Mouse (Mus musculus): Measurements from ENCODE around the gene Ctsd.
A peak's percentile ranks its signal among the peaks of the same experiment; 100 is the strongest.

Ctsd gene

GRCm38 (mm10) chr7:142374413-142375015 lies 13.3 kb downstream of the Ctsd start:
- DNase-seq (ENCODE audit: low spot score in 2 of 2): no peak

GRCm38 (mm10) chr7:142373641-142374412 lies 14.0 kb downstream of the Ctsd start, which contains the start of gene Ifitm10:
Ifitm10 (minus strand) TSS chr7:142373753.
- DNase-seq (ENCODE audit: low spot score in 2 of 2): no peak

- DNase-seq (ENCODE audit: low spot score in 2 of 2): no peak
Measured at GRCm38 (mm10) chr7:142373039-142373438, 14.8 kb downstream of the Ctsd start.

GRCm38 (mm10) chr7:142371768-142372661 lies 15.8 kb downstream of the Ctsd start:
- DNase-seq (ENCODE audit: low spot score in 2 of 2): no peak

GRCm38 (mm10) chr7:142371398-142371767 lies 16.5 kb downstream of the Ctsd start:
- DNase-seq (ENCODE audit: low spot score in 2 of 2): peak; percentile 39 to 53

- no peak for DNase-seq (ENCODE audit: low spot score in 2 of 2)
Measured at GRCm38 (mm10) chr7:142370937-142371336, 16.9 kb downstream of the Ctsd start.

GRCm38 (mm10) chr7:142369820-142370219 lies 18.0 kb downstream of the Ctsd start:
- DNase-seq (ENCODE audit: low spot score in 2 of 2): no peak

- DNase-seq (ENCODE audit: low spot score in 2 of 2): no peak
Measured at GRCm38 (mm10) chr7:142368856-142369255, 19.0 kb downstream of the Ctsd start.

GRCm38 (mm10) chr7:142363107-142363506 lies 24.7 kb downstream of the Ctsd start:
- DNase-seq (ENCODE audit: low spot score in 2 of 2): no peak

- DNase-seq (ENCODE audit: low spot score in 2 of 2): no peak
Measured at GRCm38 (mm10) chr7:142360743-142361142, 27.1 kb downstream of the Ctsd start.

- DNase-seq (ENCODE audit: low spot score in 2 of 2): no peak
Measured at GRCm38 (mm10) chr7:142359129-142359528, 28.7 kb downstream of the Ctsd start.

- DNase-seq (ENCODE audit: low spot score in 2 of 2): no peak
Measured at GRCm38 (mm10) chr7:142357566-142357965, 30.3 kb downstream of the Ctsd start.

- no peak for DNase-seq (ENCODE audit: low spot score in 2 of 2)
Measured at GRCm38 (mm10) chr7:142354661-142355233, 33.1 kb downstream of the Ctsd start.

- no peak for DNase-seq (ENCODE audit: low spot score in 2 of 2)
Measured at GRCm38 (mm10) chr7:142353854-142354253, 34.0 kb downstream of the Ctsd start.

- no peak for DNase-seq (ENCODE audit: low spot score in 2 of 2)
Measured at GRCm38 (mm10) chr7:142351569-142351968, 36.3 kb downstream of the Ctsd start.

- no peak for DNase-seq (ENCODE audit: low spot score in 2 of 2)
Measured at GRCm38 (mm10) chr7:142349308-142349961, 38.4 kb downstream of the Ctsd start.

- no peak for DNase-seq (ENCODE audit: low spot score in 2 of 2)
Measured at GRCm38 (mm10) chr7:142347542-142347941, 40.3 kb downstream of the Ctsd start.

- DNase-seq (ENCODE audit: low spot score in 2 of 2): no peak
Measured at GRCm38 (mm10) chr7:142342247-142342640, 45.6 kb downstream of the Ctsd start.

GRCm38 (mm10) chr7:142341564-142342246 lies 46.1 kb downstream of the Ctsd start:
- no peak for DNase-seq (ENCODE audit: low spot score in 2 of 2)

- DNase-seq (ENCODE audit: low spot score in 2 of 2): no peak
Measured at GRCm38 (mm10) chr7:142340269-142340970, 47.4 kb downstream of the Ctsd start.

Measured in frontal cortex, postnatal 25 days (tissue).